In genomic region chr6:119509437-119510037, GRCm38 (mm10) we compare ENCODE assay signal across 21 mouse cellular contexts. TPM values are rescaled to one million over a fixed set of nuclear protein-coding genes. Genes with fewer than 3 reads are reported as not detected.
DNase-seq lines count a peak whose midpoint lies in the region; ATAC-seq and TF ChIP-seq lines count a peak whose summit lies in the region.
"Had no signal": no experiment of that assay in that cellular context is flagged by ENCODE, and none has a peak within 500 bp of the region (broad histone marks: within the 10 kb centered on the region; RNA-seq: fewer than 3 reads in every experiment).

No protein-coding gene starts in this region.

- peaks cover 26 to 35% of the 10 kb centered on the region in 2 experiments for H3K4me1 ChIP-seq in heart, embryonic 14.5 days (ENCODE audit: control insufficient read depth in 2 of 2, insufficient read depth in 2 of 2, low read length in 2 of 2)
- H3K4me1 ChIP-seq in thymus, adult 2 months (replicated peaks; ENCODE audit: control insufficient read depth, insufficient read depth, low read length): peaks cover 44% of the 10 kb centered on the region
- H3K4me1 ChIP-seq: neural tube, embryonic 12.5 days had no signal

- H3K36me3 ChIP-seq in heart, embryonic 14.5 days (ENCODE audit: control insufficient read depth, insufficient read depth, low read length): no peaks in the 10 kb centered on the region
- H3K36me3 ChIP-seq in thymus, adult 2 months (ENCODE audit: control insufficient read depth, insufficient read depth, low read length): no peaks in the 10 kb centered on the region
- H3K36me3 ChIP-seq: hindbrain, embryonic 13.5 days; neural tube, embryonic 12.5 days had no signal

- ATAC-seq in frontal cortex, adult (ENCODE audit: low TSS enrichment): peak; percentile 74
- ATAC-seq in heart, embryonic 14.5 days (ENCODE audit: insufficient number of reproducible peaks, insufficient read depth, low FRiP score, low read depth): no peak

- no peak overlapping the region for H3K9ac ChIP-seq in heart, embryonic 14.5 days (ENCODE audit: low read length)
- H3K9ac ChIP-seq: hindbrain, embryonic 13.5 days; neural tube, embryonic 12.5 days had no signal

- no peak for DNase-seq in frontal cortex, adult 2 months (ENCODE audit: extremely low spot score in 1 of 2, low spot score in 1 of 2)
- DNase-seq in heart, postnatal 10 days: no peak
- DNase-seq in thymus, adult 2 months: no peak
- DNase-seq in thymus, postnatal 36 days: no peak
- no peak for DNase-seq in ovary, postnatal 36 days (ENCODE audit: low spot score)
- DNase-seq: adrenal gland, postnatal 25 days; cerebellum, adult 18-20 months; cerebellum, postnatal 14 days; gastrocnemius, postnatal 14 days; kidney, adult 18-20 months; kidney, postnatal 10 days; lung, postnatal 4 days; midbrain, embryonic 14.5 days; retina, postnatal 1 day; right cerebral cortex, postnatal 25 days; spleen, adult 18-20 months had no signal

- 87% methylated on average over 13 of the region's 13 CpGs for WGBS in heart, embryonic 14.5 days
- 85% methylated on average over 13 of the region's 13 CpGs for WGBS in thymus, adult 2 months

- no peak for TF ChIP-seq CTCF in thymus, adult 2 months (IDR thresholded peaks at IDR 0.05; ENCODE audit: borderline replicate concordance, control insufficient read depth, extremely low read depth, insufficient read depth, low read length, poor library complexity)

- no peak overlapping the region for H3K4me3 ChIP-seq in heart, embryonic 14.5 days (ENCODE audit: control insufficient read depth in 1 of 2, insufficient read depth in 1 of 2, low read depth in 1 of 2, low read length in 2 of 2)
- H3K4me3 ChIP-seq in thymus, adult 2 months (ENCODE audit: control insufficient read depth, insufficient read depth, low read length): no peak overlapping the region
- H3K4me3 ChIP-seq: hindbrain, embryonic 13.5 days; neural tube, embryonic 12.5 days had no signal

- intact Hi-C loops in heart, postnatal 10 days (cut with DNase I): no loop called here

- H3K27me3 ChIP-seq in heart, embryonic 14.5 days (ENCODE audit: control insufficient read depth, insufficient read depth, low read length): no peaks in the 10 kb centered on the region
- no peaks in the 10 kb centered on the region for H3K27me3 ChIP-seq in thymus, adult 2 months (ENCODE audit: control insufficient read depth, insufficient read depth, low read length)
- H3K27me3 ChIP-seq: hindbrain, embryonic 13.5 days; neural tube, embryonic 12.5 days had no signal

- peak overlapping the region; percentile 70 to 81 for H3K27ac ChIP-seq in heart, embryonic 14.5 days (replicated peaks in 1 of 2; ENCODE audit: control insufficient read depth in 1 of 2, insufficient read depth in 1 of 2, low read depth in 2 of 2, low read length in 2 of 2)
- H3K27ac ChIP-seq in thymus, adult 2 months (ENCODE audit: control insufficient read depth, insufficient read depth, low read length): peak overlapping the region; percentile 78
- H3K27ac ChIP-seq: hindbrain, embryonic 13.5 days; neural tube, embryonic 12.5 days had no signal

- TF ChIP-seq POLR2A in thymus, adult 2 months (IDR thresholded peaks at IDR 0.05; ENCODE audit: control insufficient read depth, extremely low read depth, insufficient read depth, low read length, poor library complexity): no peak

- H3K9me3 ChIP-seq in heart, embryonic 14.5 days (ENCODE audit: control insufficient read depth, low read length): no peaks in the 10 kb centered on the region
- H3K9me3 ChIP-seq: hindbrain, embryonic 13.5 days; neural tube, embryonic 12.5 days had no signal

- H3K4me2 ChIP-seq in heart, embryonic 14.5 days (ENCODE audit: low read length): no peak overlapping the region
- H3K4me2 ChIP-seq: hindbrain, embryonic 13.5 days; neural tube, embryonic 12.5 days had no signal

RNA-seq across cellular contexts. Expression of gene Fbxl14, which starts 30.1 kb away (rescaled TPM):
- polyA plus RNA-seq in frontal cortex, adult 2 months (2012; rRNA removed): 30.9 and 33.7 TPM in 2 replicates
- polyA plus RNA-seq in heart, embryonic 14.5 days (2014; fragmentation: Nextera tagmentation; extraction: Ambion mirVana): 3.0 and 4.4 TPM in 2 replicates
- total RNA-seq in heart, postnatal 10 days (2021): 10 to 100 TPM; 19.5 to 20.0 TPM
- 355 and 394 TPM in 2 replicates for polyA plus RNA-seq in thymus, adult 2 months (2012; rRNA removed)

RNA-seq across cellular contexts. Expression of gene Wnt5b, which starts 34.6 kb away (rescaled TPM):
- polyA plus RNA-seq in frontal cortex, adult 2 months (2012; rRNA removed): 2.1 and 2.8 TPM in 2 replicates
- polyA plus RNA-seq in heart, embryonic 14.5 days (2014; fragmentation: Nextera tagmentation; extraction: Ambion mirVana): 7.6 and 8.6 TPM in 2 replicates
- total RNA-seq in heart, postnatal 10 days (2021): 1 to 10 TPM; 5.3 to 7.2 TPM
- polyA plus RNA-seq in thymus, adult 2 months (2012; rRNA removed): 6.5 and 8.1 TPM in 2 replicates
- total RNA-seq: megakaryocyte-erythroid progenitor cell, adult 5-6 weeks had no signal

Comparison
In these comparisons a context has a peak if more than half of its experiments do, and no peak if none do; other contexts are left out.
1. RNA of gene Fbxl14, which starts 30.1 kb away (polyA plus RNA-seq): 355 to 394 TPM in thymus, adult 2 months; 30.9 to 33.7 TPM in frontal cortex, adult 2 months and 3.0 to 4.4 TPM in heart, embryonic 14.5 days; every median in the first group is over 10 times any median in the second.